Mouse (Mus musculus) urinary bladder, postnatal 10 days (tissue): ENCODE data around the gene Dhx37.
A peak's percentile ranks its signal among the peaks of the same experiment; 100 is the strongest.
"Not testable (repeated sequence)": the region's sequence is repeated elsewhere in the genome, so short reads cannot be mapped to it uniquely, and the experiment has no call there.

Source experiments
- DNase-seq: peaks from one replicate; pipeline ENCODE4 v3.0.0; 2022; ENCODE audit warnings: low spot score

Gene Dhx37

GRCm38 (mm10) chr5:125407910-125408575, 25.9 kb downstream of the Dhx37 start:
- DNase-seq = no peak

DNA sequence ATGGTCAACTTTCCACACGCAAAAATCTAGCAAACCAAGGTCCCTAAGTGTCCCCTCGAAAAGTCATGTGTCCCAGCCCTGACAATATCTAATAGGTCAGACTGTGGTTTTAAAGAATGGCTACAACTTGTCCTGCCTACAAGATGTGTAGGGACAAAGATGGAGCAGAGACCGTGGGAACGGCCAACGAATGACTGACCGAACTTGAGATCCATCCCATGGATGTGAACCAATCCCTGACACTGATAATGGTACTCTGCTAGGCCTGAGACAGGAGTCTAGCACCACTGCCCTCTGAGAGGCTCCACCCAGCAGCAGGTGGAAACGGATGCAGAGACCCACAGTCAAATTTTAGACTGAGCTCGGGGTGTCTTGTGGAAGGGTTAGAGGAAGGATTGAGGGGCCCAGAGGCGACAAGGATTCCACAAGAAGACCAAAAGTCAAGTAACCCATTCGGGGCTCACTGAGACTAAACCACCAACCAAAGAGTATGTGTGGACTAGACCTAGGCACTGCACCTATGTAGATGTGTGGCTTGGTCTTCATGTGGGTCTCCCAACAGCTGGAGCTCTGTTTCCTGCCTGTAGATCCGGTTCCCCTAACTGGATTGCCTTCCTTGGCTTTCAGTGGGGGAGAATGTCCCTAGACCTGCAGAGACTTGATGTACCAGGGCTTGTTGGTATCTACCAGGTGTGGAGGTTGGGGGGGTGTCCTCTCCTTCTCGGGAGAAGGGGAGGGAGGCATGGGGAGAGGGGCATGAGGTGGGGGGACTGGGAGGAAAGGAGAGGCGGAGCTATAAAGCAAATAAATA, 26.7 kb downstream of the Dhx37 start:
- no peak for DNase-seq

- no peak for DNase-seq
Measured at GRCm38 (mm10) chr5:125406322-125407016, 27.5 kb downstream of the Dhx37 start.

DNA sequence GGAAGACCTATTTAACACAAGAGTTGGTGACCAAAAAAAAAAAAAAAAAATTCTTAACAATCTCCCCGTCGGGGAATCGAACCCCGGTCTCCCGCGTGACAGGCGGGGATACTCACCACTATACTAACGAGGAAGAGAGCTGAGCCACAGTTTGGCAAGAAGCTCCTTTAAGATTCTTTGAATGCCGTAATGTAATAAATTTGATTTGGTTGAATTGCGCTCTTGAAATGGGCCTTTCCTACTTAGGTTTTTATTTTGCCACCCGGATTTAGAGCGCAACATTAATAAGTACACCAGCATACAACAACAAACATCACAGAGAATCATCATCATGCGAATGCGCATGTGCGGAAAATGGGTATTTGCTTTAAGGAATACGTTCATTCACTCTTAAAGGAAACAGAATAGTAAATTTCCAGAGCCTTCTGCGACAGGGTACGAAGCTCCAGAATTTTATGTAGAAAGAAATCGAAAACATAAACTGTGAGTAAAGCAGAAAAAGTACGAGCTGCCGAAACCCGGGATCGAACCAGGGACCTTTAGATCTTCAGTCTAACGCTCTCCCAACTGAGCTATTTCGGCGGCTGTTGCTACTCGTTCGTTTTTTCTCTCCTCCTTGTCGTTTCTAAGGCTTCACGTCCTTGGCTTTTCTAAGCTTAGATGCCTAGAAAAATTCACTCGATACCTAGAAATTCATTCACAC, 28.2 kb downstream of the Dhx37 start:
- DNase-seq = no peak

DNA sequence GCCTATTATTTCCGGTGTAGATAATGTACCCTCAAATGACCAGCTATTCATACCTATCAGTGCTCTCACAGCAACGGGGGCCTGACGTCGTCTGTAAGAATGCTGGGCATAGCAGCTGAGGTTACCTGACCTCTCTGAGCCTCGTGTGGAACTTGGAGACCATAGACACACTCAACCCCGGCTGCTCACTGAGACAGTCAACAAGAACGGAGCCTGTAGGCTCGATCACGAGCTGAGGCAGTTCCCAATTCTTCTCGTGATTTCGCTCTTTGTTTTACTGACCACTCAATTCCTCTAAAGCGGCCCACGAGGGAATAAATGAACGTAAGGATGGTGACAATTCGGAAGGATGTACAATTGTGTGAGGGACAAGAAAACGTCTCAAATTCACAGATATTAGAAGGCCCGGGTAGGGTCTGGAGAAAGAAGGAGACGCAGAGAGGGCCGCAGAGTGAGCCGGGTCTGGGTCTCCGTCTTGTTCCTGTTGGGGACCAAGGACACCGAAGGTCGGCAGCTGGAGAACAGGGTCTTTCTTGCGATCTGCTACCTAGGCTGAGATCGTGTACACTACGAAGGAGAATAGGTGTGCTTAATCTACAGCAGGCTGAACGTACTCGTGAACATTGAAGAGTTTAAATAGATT, 28.9 kb downstream of the Dhx37 start:
- DNase-seq = no peak

DNA sequence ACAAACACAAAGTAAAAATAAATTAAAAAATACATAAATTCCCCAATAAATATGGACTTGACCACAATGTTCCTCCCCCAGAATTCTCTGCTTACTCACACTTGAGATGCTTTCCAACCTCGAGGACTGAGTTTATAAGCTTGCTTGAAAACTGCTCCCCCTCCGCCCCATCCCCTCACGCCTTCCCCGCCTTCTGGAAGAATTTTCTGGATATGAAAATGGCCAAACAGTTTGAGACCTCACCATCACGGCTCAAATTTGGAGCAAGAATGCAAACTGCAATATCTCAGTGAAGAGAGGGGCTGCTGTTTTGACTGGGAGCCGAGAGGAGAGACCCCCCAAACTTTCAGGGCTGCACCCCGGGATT, 29.4 kb downstream of the Dhx37 start:
- no peak for DNase-seq

DNA sequence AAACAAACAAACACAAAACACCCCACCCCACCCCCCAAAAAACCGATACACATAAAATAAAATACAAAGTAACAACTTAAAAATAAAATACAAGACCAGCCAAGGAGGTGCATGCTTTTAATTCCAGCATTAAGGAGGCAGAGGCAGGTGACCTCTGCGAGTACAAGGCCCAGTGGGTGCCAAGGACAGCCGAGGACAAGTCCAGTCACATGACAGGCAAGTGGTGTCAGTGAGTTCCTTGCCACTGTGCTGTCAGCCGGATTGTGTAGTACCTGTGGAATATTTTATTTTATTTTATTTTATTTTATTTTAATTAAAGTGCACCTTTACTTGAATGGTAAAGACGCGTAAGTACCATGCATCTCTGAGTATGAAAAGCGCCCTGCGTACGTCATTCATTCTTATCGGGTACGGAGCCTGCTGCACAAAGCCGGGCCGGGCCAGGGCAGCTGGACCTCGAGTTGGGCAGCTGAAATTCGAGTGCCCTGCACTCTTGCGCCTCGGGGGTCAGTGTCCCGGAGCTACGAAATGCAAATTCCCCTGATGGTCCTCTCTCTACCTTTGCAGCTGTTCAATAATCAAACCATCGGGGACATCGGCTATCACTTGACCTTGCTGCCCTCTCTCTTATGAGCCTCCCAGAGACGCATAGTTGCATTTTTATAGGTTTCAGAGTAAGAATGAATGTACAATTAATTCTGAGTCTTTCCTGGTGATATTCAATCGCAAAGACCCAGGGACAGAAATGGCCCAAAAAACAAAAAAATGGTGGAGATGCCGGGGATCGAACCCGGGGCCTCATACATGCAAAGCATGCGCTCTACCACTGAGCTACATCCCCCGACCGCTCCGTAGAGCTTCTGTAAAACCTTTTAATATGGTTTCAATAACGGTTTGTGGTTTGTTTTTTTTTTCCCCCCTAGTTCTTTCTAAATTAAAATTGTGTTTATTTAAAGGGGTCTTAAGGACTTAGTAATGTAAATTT, 30.1 kb downstream of the Dhx37 start:
- DNase-seq = no peak

DNA sequence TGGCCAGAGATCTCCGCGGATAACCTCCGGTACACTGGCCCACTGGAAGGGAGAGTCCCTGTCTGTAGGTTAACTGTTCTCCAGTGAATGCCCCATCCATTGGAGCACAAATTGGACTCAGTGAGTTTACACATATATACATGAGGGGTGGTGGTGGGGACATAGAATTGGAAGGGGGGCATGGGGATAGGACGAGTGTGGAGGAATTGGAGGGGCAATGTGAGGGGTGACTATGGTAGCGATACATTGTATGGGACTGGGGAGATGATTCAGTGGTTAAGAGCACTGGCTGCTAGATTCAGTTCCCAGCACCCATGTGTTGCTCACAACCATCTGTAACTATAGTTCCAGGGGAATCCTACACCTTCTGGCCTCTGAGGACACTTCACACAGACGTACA, 30.9 kb downstream of the Dhx37 start:
- no peak for DNase-seq

DNA sequence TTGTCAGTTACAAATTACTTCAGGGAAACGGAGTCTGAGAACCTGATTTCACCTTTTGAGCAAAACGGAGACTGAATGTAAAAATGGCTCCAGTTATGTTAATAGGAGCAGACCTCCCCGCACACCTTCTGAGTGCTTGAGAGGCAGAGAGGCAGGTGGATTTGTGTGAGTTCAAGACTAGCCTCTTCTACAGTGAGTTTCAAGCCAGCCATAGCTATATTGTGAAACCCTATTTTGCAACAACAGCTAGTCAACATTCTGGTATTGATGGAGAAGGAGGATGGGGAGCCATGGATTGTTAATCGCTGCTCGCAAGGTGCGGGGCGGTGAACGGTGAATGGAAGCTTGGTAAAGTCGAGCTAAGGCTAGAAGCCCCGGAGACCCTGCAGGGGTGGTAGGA, 31.4 kb downstream of the Dhx37 start:
- no peak for DNase-seq

GRCm38 (mm10) chr5:125400903-125401302, 33.0 kb downstream of the Dhx37 start:
- no peak for DNase-seq

DNA sequence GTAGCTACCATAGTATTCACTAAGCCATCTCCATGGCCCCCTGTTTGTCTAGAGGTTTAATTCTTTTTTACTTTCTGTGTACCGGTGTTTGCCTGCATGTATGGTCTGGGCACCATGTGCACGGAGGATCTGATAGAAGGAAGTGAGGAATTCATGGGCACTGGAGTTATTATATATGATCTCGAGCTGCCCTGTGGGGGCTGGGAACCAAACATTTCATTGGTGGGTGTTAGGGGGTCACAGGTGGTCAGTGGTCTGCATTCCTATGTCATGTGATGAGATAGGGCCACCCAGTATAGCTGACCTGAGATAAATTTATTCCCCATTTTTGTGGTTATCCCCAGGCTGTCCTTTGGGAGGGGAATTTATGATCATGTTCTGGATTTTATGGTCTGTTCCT, 38.9 kb downstream of the Dhx37 start:
- DNase-seq = no peak

DNA sequence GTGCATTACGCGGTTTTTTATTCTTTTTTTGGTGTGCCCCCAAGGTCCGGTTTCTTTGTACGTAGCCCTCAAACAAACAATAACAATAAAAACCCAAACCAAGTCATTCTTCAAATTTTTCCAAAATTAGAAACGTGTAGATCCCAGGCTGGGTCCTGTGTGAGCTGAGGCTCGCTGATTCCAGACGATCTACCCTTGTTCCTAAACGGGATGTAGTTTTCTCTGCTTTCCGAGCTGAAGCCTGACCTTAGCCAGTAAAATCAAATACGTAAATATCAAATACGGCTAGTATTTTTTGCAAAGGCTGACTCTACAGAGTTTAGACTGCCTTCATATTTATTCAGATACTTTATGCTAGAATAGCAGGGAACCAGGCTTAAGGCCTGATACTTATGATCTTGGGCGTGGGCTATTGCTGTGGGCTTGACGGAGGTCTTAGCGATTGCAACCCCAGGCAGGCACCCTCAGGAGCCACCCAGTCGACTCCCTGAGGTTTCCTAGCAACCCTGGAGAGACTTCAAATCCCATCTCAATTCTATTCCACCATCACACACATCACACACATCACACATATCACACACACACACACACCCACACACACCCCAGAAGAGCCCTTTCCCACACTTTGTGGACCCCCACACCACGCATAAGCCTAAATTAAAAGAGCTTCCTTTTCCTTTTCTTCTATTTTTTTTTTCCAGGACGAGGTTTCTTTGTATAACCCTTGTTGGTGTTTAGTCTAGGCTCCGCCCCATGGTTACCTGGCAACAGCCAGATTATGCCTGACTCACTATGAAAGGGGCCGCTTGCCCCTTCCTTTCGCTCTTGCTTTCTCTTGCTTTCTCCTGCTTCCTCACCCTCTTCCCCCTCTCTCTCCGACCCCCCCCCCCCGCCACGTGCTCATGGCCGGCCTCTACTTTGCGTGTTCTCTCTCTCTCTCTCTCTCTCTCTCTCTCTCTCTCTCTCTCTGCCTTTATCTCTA, 40.0 kb downstream of the Dhx37 start:
- no peak for DNase-seq

- DNase-seq = peak; percentile 87
Measured at GRCm38 (mm10) chr5:125392977-125393621, 40.8 kb downstream of the Dhx37 start.

DNA sequence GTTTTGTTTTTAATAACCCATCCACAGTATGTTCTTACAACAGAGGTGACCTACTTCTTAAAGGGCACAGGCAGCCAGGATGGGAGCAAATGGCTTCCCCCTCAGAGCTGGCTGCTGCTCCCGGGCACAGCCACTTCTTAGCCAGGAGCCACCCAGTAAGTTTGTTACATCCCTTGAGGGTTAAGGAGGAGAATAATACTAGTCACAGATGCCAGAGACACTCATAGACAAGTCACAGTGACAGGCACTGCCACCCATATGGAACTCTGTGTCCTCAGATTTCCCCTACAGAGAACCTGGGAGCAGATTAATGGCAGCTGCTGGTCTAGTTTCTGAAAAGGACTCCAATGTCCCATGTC, 41.3 kb downstream of the Dhx37 start:
- no peak for DNase-seq

DNA sequence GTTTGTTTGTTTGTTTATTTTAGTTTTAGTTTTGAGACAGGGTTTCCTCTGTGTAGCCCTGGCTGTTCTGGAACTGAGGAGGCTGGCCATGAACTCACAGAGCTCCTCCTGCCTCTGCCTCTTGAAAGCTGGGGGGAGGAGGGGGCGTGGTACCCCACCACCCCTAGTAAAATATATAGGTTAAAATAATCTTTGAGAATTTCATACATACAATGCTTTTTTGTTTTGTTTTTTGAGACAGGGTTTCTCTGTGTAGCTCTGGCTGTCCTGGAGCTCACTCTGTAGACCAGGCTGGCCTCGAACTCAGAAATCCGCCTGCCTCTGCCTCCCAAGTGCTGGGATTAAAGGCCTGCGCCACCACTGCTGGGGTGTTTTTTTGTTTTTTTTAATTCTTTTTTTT, 41.7 kb downstream of the Dhx37 start:
- DNase-seq = not testable (repeated sequence)

GRCm38 (mm10) chr5:125391609-125392008, 42.3 kb downstream of the Dhx37 start:
- no peak for DNase-seq

DNA sequence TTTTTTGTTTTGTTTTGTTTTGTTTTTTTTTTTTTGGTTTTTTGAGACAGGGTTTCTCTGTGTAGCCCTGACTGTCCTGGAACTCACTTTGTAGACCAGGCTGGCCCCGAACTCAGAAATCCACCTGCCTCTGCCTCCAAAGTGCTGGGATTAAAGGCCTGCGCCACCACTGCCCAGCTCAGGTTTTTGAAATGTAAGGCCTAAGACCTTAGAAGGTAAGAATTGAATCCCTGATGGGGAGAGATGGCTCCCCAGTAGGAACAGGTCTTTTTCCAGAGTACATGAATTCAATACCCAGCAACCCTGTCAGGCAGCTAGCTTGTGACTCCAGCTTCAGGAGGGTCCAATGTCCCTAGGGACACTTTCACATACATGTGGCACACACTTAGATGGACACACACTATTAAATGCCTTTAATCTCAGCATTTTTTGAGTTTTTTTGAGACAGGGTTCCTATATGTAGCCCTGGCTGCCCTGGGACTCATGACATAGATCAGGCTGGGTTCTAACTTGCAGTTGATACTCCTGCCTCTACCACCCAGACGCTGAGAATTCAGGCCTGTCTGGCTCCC, 42.9 kb downstream of the Dhx37 start:
- no peak for DNase-seq

GRCm38 (mm10) chr5:125389579-125390441, 44.1 kb downstream of the Dhx37 start, which contains the start of gene Ubc:
TSS of gene Ubc (minus strand) at chr5:125390202.
- peak; percentile 75 for DNase-seq
